Mouse (Mus musculus) kidney, embryonic 15.5 days (tissue): ENCODE data around the gene Bicd2. TPM values are rescaled to one million over a fixed set of nuclear protein-coding genes. Genes with fewer than 3 reads are reported as not detected.
"Not testable (repeated sequence)": the region's sequence is repeated elsewhere in the genome, so short reads cannot be mapped to it uniquely, and the experiment has no call there.

Source experiments
- ATAC-seq: fragments of 200-750 bp; cut with Nextera tagmentation; replicated peaks from 2 replicates; pipeline ENCODE4 v1.8.0; 2017; ENCODE audit warnings: moderate TSS enrichment; ENCODE audit not compliant: low FRiP score
- H3K27ac ChIP-seq: fragments of 300-500 bp; sonication (generic); 2 replicates; pipeline ENCODE4 v1.5.1; 2015; ENCODE audit warnings: mild to moderate bottlenecking, inconsistent platforms
- H3K27me3 ChIP-seq: fragments of 300-500 bp; sonication (generic); 2 replicates; pipeline ENCODE4 v1.6.1; 2015; ENCODE audit warnings: inconsistent platforms
- H3K36me3 ChIP-seq: fragments of 300-500 bp; sonication (generic); 2 replicates; pipeline ENCODE4 v1.6.1; 2015; ENCODE audit warnings: inconsistent platforms
- H3K4me1 ChIP-seq: fragments of 300-500 bp; sonication (generic); 2 replicates; pipeline ENCODE4 v1.6.1; 2015; ENCODE audit warnings: inconsistent platforms
- H3K4me2 ChIP-seq: fragments of 300-500 bp; sonication (generic); 2 replicates; pipeline ENCODE4 v1.6.1; 2015; ENCODE audit warnings: moderate library complexity, mild to moderate bottlenecking, inconsistent platforms
- H3K4me3 ChIP-seq: fragments of 300-500 bp; sonication (generic); replicated peaks from 2 replicates; pipeline ENCODE4 v1.5.1; 2015; ENCODE audit warnings: mild to moderate bottlenecking, inconsistent platforms
- H3K9ac ChIP-seq: fragments of 300-500 bp; sonication (generic); 2 replicates; pipeline ENCODE4 v1.6.1; 2015; ENCODE audit warnings: mild to moderate bottlenecking, inconsistent platforms
- H3K9me3 ChIP-seq: fragments of 300-500 bp; sonication (generic); replicated peaks from 2 replicates; pipeline ENCODE4 v1.6.1; 2016; ENCODE audit warnings: inconsistent platforms
- WGBS: fragments of 180-500 bp; shearing (Covaris S2); methylation state at CpG from one replicate; pipeline ENCODE4 v1.1.7; 2015; ENCODE audit warnings: mixed read lengths; 5-methylcytosine and 5-hydroxymethylcytosine counted together
- polyA plus RNA-seq: library from polyadenylated mRNA; unstranded; fragments of >200 nt; fragmentation: Nextera tagmentation; extraction: Ambion mirVana; gene quantifications from 2 replicates; pipeline ENCODE4 v1.2.1, GENCODE M21; 2015

Bicd2 gene
- polyA plus RNA-seq, 1 experiment from 2014 or later = 25.0 TPM

- H3K27me3 ChIP-seq, ATAC-seq, H3K4me3 ChIP-seq, H3K9me3 ChIP-seq, H3K9ac ChIP-seq, H3K4me2 ChIP-seq: not testable (repeated sequence)
- H3K4me1 ChIP-seq = peaks cover 51% of the 10 kb centered on the region
- H3K36me3 ChIP-seq = peaks cover 38% of the 10 kb centered on the region
- H3K27ac ChIP-seq = peak overlapping the region; percentile 87; the same call in 1 of the 2 replicates
- WGBS = 82% methylated on average over 6 of the region's 6 CpGs
Observed at GRCm38 (mm10) chr13:49370216-49370615, 28.8 kb downstream of the Bicd2 start.

DNA sequence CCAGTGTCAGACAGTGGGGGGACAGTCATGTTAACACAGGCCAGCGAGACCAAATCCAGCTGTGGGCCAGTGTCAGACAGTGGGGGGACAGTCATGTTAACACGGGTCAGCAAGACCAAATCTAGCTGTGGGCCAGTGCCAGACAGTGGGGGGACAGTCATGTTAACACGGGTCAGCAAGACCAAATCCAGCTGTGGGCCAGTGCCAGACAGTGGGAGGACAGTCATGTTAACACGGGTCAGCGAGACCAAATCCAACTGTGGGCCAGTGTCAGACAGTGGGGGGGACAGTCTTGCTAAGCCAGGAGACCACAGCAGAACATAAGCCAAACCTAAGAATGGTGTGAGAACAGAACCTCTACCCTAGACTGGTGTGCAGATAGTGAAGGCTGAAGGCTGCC lies 29.5 kb downstream of the Bicd2 start:
- H3K4me2 ChIP-seq = 0 out of 2 replicates have a peak overlapping the region, but pooled peaks have one; percentile 7
- peaks cover 52% of the 10 kb centered on the region for H3K4me1 ChIP-seq
- not testable (repeated sequence) for ATAC-seq, H3K4me3 ChIP-seq, H3K9me3 ChIP-seq, H3K27me3 ChIP-seq
- peaks cover 44% of the 10 kb centered on the region for H3K36me3 ChIP-seq
- H3K9ac ChIP-seq = 0 out of 2 replicates have a peak overlapping the region, but pooled peaks have one; percentile 23
- 18% methylated on average over 5 of the region's 5 CpGs for WGBS
- peak overlapping the region; percentile 87 for H3K27ac ChIP-seq

DNA sequence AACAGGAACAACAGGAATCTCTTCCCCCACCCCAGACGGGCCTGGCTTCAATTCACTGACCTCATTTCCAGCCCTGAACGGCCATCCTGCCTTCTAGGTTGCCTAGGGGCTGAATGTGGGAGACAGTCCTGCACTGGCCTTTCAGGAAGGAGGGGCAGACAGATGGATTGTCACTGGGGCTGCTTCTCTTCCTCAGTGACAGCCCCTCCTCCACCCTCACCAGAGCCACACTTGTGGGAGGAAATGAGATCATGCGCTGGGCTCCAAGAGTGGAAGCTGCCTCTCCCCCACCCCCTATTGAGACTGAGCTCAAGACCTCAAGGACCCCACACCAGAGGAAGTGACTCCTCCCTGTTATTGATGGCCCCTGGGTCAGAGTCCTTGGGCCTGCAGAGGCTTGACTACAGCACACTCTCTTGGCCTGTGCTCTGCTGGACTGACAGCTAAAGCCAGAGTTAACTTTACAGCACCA lies 30.1 kb downstream of the Bicd2 start:
- 9% methylated on average over 3 of the region's 3 CpGs for WGBS
- no peaks in the 10 kb centered on the region for H3K9me3 ChIP-seq
- no peak overlapping the region for H3K4me3 ChIP-seq
- H3K36me3 ChIP-seq = peaks cover 49% of the 10 kb centered on the region
- ATAC-seq = peak; percentile 93
- H3K9ac ChIP-seq = 0 out of 2 replicates have a peak overlapping the region, but pooled peaks have one; percentile 23
- 0 out of 2 replicates have a peak overlapping the region, but pooled peaks have one; percentile 7 for H3K4me2 ChIP-seq
- no peaks in the 10 kb centered on the region for H3K27me3 ChIP-seq
- peak overlapping the region; percentile 87 for H3K27ac ChIP-seq
- H3K4me1 ChIP-seq = peaks cover 52% of the 10 kb centered on the region

GRCm38 (mm10) chr13:49372370-49373060 lies 31.1 kb downstream of the Bicd2 start:
- Histone ChIP-seq H3K27ac (peak overlapping the region; percentile 87; the same call in 1 of the 2 replicates), H3K4me3 (no peak overlapping the region), H3K4me1 (peaks cover 44% of the 10 kb centered on the region), H3K9me3 (no peaks in the 10 kb centered on the region), H3K9ac (no peak overlapping the region), H3K4me2 (no peak overlapping the region), H3K36me3 (peaks cover 60% of the 10 kb centered on the region), H3K27me3 (no peaks in the 10 kb centered on the region)
- no peak for ATAC-seq
- 88% methylated on average over 9 of the region's 9 CpGs for WGBS

DNA sequence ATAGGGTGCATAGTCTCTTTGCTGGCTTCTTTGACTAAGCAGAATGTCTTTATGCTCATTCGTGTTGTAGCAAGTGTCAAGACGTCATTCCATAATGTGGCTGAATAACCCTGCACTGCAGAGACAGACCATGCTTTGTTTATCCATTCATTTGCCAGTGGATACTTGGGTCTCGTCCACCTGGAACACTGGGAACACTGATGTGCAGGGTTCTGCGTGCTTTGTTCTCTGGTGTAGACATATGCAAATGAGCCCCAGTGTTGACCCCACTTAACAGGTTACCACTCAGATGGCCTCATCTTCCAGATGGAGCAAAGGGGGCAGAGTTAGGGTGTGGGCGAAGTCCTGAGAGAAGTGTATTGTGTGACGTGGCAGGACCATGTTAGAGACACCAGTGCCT lies 32.9 kb downstream of the Bicd2 start:
- Histone ChIP-seq H3K9ac (no peak overlapping the region), H3K4me1 (peaks cover 38% of the 10 kb centered on the region), H3K27ac (peak overlapping the region; percentile 64; the same call in 1 of the 2 replicates), H3K4me3 (no peak overlapping the region), H3K4me2 (no peak overlapping the region), H3K27me3 (no peaks in the 10 kb centered on the region), H3K9me3 (no peaks in the 10 kb centered on the region), H3K36me3 (peaks cover 75% of the 10 kb centered on the region)
- WGBS = 63% methylated on average over 6 of the region's 6 CpGs
- no peak for ATAC-seq

DNA sequence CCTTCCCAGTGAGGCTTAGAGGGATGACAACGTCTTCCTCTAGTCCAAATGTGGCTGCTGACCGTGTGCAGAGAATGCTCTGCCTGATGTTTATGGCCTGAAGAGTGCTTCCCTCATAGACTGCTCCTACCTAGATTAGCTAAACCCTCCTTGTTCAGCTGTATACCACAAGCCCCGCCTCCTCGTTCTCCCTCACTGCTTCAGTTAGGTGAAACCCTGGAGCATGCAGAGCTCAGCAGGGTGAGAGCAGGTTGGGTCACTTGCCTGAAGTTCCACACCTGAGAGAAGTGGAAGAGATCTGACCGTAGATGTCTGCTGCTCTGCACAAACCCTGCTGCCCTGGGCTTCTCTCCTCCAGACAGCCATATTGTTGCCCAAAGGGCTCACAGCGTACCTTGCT lies 33.3 kb downstream of the Bicd2 start:
- Histone ChIP-seq H3K9ac (no peak overlapping the region), H3K4me2 (no peak overlapping the region), H3K4me1 (peaks cover 38% of the 10 kb centered on the region), H3K27me3 (no peaks in the 10 kb centered on the region), H3K36me3 (peaks cover 75% of the 10 kb centered on the region), H3K9me3 (no peaks in the 10 kb centered on the region), H3K4me3 (no peak overlapping the region), H3K27ac (peak overlapping the region; percentile 64)
- WGBS = 59% methylated on average over 6 of the region's 6 CpGs
- peak; percentile 61; the same call in 1 of the 2 replicates for ATAC-seq

DNA sequence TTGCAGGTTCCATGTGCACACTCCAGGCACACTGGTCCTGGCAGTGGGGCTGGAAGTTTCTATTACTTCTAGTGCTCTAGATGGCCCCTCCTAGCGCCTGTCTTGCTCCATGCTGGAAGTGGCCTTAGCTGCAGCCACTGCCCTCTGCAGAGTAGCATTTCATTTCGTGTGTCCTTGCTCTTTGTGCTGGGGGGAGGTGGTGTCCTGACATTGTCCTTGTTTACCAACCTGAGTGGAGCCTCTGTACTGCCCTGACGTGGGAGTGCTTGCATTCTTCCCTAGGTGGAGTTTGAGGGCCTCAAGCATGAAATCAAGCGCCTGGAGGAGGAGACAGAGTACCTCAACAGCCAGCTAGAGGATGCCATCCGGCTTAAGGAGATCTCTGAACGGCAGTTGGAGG lies 36.2 kb downstream of the Bicd2 start:
- no peak for ATAC-seq
- no peak overlapping the region for H3K27ac ChIP-seq
- no peak overlapping the region for H3K4me3 ChIP-seq
- H3K9me3 ChIP-seq = no peaks in the 10 kb centered on the region
- WGBS = 81% methylated on average over 6 of the region's 6 CpGs
- H3K4me1 ChIP-seq = peaks cover 18% of the 10 kb centered on the region
- no peak overlapping the region for H3K9ac ChIP-seq
- no peak overlapping the region for H3K4me2 ChIP-seq
- no peaks in the 10 kb centered on the region for H3K27me3 ChIP-seq
- peaks cover 82% of the 10 kb centered on the region for H3K36me3 ChIP-seq

GRCm38 (mm10) chr13:49379301-49379700 lies 37.9 kb downstream of the Bicd2 start:
- Histone ChIP-seq H3K27me3 (no peaks in the 10 kb centered on the region), H3K27ac (no peak overlapping the region), H3K36me3 (peaks cover 91% of the 10 kb centered on the region), H3K4me3 (no peak overlapping the region), H3K4me1 (peaks cover 14% of the 10 kb centered on the region), H3K9me3 (no peaks in the 10 kb centered on the region), H3K4me2 (no peak overlapping the region), H3K9ac (no peak overlapping the region)
- 95% methylated on average over 20 of the region's 20 CpGs for WGBS
- no peak for ATAC-seq

DNA sequence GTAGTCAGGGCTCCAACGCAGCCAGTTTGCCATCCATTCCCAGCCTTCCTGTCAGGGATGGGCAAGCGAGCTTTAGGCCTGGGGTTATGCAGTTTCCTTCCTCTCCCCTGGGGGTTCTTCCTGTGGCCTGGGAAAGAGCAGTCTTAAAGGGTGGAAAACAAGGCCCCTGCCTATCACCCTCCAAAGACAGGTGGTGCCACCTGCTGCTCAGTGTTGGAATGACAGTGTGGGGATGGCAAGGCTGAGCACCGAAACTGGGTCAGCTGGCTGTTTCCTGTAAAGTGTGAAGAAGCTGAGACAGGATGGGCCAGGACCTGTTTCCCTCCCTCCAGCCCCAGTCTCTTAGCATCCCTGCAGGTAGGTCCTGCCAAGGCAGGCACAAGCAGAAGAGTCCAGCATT lies 39.8 kb downstream of the Bicd2 start:
- WGBS = 17% methylated on average over 3 of the region's 3 CpGs
- H3K9me3 ChIP-seq = no peaks in the 10 kb centered on the region
- no peak overlapping the region for H3K4me3 ChIP-seq
- H3K27ac ChIP-seq = peak overlapping the region; percentile 72; the same call in 1 of the 2 replicates
- peak; percentile 57 for ATAC-seq
- no peaks in the 10 kb centered on the region for H3K27me3 ChIP-seq
- H3K4me1 ChIP-seq = peaks cover 6% of the 10 kb centered on the region; the same call in 1 of the 2 replicates
- no peak overlapping the region for H3K9ac ChIP-seq
- peaks cover 95% of the 10 kb centered on the region for H3K36me3 ChIP-seq
- H3K4me2 ChIP-seq = no peak overlapping the region

GRCm38 (mm10) chr13:49382997-49383396 lies 41.6 kb downstream of the Bicd2 start:
- Histone ChIP-seq H3K4me2 (no peak overlapping the region), H3K4me3 (no peak overlapping the region), H3K9me3 (no peaks in the 10 kb centered on the region), H3K4me1 (peaks cover 6% of the 10 kb centered on the region; the same call in 1 of the 2 replicates), H3K36me3 (peaks cover 89% of the 10 kb centered on the region), H3K27ac (no peak overlapping the region), H3K9ac (no peak overlapping the region), H3K27me3 (no peaks in the 10 kb centered on the region)
- 94% methylated on average over 23 of the region's 23 CpGs for WGBS
- ATAC-seq = no peak

DNA sequence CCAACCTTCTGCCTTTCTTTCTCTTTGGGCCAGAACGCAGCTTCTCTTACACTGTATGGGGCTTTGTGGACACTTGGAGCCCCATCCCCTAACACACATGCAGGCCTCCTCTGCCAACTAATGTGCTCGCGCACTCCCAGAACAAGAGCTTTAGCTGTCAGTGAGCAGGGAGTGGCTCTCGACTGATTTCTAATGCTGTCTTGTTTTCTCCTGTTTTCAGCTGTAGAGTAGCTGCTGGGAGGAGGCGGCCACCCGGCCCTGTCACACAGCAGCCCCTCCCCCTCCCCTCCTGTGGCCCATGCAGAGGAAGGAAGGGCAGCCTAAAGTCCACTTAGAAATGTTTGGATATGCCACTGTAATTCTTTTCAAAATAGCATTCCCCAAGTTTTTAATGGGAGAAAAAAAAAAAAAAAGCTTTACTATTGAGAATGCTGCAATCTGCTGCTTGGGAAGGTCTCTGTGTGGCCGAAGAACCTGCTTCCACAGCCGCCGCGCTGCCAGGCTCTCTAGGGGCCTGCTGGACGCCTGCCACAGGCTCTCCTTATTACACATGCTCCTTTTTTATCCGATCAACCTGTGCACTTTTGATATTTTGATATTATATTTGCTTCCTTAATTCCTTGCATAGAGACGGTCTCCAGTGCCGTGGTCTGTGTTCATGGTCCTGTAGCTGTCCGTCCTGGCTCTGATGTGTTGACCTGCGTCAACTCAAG lies 43.5 kb downstream of the Bicd2 start:
- Histone ChIP-seq H3K4me1 (peaks cover 6% of the 10 kb centered on the region; the same call in 1 of the 2 replicates), H3K27ac (no peak overlapping the region; the same call in 1 of the 2 replicates)

GRCm38 (mm10) chr13:49391374-49391773 lies 50.0 kb downstream of the Bicd2 start:
- H3K4me1 ChIP-seq = no peaks in the 10 kb centered on the region
- no peak overlapping the region for H3K9ac ChIP-seq
- WGBS = 95% methylated on average over 2 of the region's 2 CpGs
- no peak overlapping the region for H3K27ac ChIP-seq
- H3K4me3 ChIP-seq = no peak overlapping the region
- ATAC-seq = no peak
- H3K27me3 ChIP-seq = no peaks in the 10 kb centered on the region
- no peak overlapping the region for H3K4me2 ChIP-seq
- no peaks in the 10 kb centered on the region for H3K9me3 ChIP-seq
- H3K36me3 ChIP-seq = peaks cover 14% of the 10 kb centered on the region

More for the DNA sequence above, 43.5 kb downstream of the Bicd2 start:
- Histone ChIP-seq H3K4me2 (no peak overlapping the region), H3K9me3 (no peaks in the 10 kb centered on the region), H3K36me3 (peaks cover 74% of the 10 kb centered on the region), H3K9ac (no peak overlapping the region), H3K4me3 (no peak overlapping the region), H3K27me3 (no peaks in the 10 kb centered on the region)
- no peak for ATAC-seq
- WGBS = 75% methylated on average over 16 of the region's 16 CpGs
